Mouse (Mus musculus) heart, adult 2 months (tissue): Measurements from ENCODE around the gene Ermard. TPM values are rescaled to one million over a fixed set of nuclear protein-coding genes. Genes with fewer than 3 reads are reported as not detected.

Experiments
- DNase-seq, 2 experiments: peaks; one replicate each; pipeline ENCODE4 v3.0.0; 2021
- H3K27ac ChIP-seq: fragments of 200-600 bp; 2 replicates; pipeline ENCODE4 v1.8.1; 2022
- H3K27me3 ChIP-seq: fragments of 200-500 bp; 2 replicates; pipeline ENCODE4 v1.6.1; 2012; ENCODE audit warnings: mild to moderate bottlenecking, low read length, inconsistent platforms, mixed read lengths; ENCODE audit not compliant: control insufficient read depth, insufficient read depth
- H3K36me3 ChIP-seq: fragments of 200-500 bp; 2 replicates; pipeline ENCODE4 v1.6.1; 2012; ENCODE audit warnings: low read length, inconsistent platforms; ENCODE audit not compliant: control insufficient read depth, insufficient read depth
- H3K4me1 ChIP-seq: fragments of 200-500 bp; 2 replicates; pipeline ENCODE4 v1.6.1; 2011; ENCODE audit warnings: low read length; ENCODE audit not compliant: control insufficient read depth, insufficient read depth
- H3K4me3 ChIP-seq: fragments of 200-600 bp; 2 replicates; pipeline ENCODE4 v1.8.1; 2022
- H3K79me2 ChIP-seq: fragments of 200-500 bp; replicated peaks from 2 replicates; pipeline ENCODE4 v1.6.1; 2012; ENCODE audit warnings: mild to moderate bottlenecking, inconsistent platforms, low read length, moderate library complexity, mixed read lengths; ENCODE audit not compliant: control insufficient read depth, insufficient read depth
- H3K9ac ChIP-seq: fragments of 200-500 bp; 2 replicates; pipeline ENCODE4 v1.6.1; 2012; ENCODE audit warnings: low read depth, mild to moderate bottlenecking, control low read depth, inconsistent platforms, low read length, mixed read lengths
- CTCF ChIP-seq: fragments of 200-600 bp; IDR thresholded peaks from 2 replicates; pipeline ENCODE4 v1.8.1; 2022; ENCODE audit warnings: antibody characterized with exemption, mild to moderate bottlenecking, moderate library complexity
- EP300 ChIP-seq: fragments of 200-500 bp; IDR thresholded peaks from 2 replicates; pipeline ENCODE4 v1.6.1; 2011; ENCODE audit warnings: low read depth, low read length, control low read depth; ENCODE audit not compliant: insufficient read depth
- POLR2A ChIP-seq: fragments of 200-500 bp; IDR thresholded peaks from 2 replicates; pipeline ENCODE4 v1.6.1; 2011; ENCODE audit warnings: mild to moderate bottlenecking, low read depth, low read length, control low read depth; ENCODE audit not compliant: insufficient read depth
- WGBS: fragments of 180-500 bp; shearing (Covaris S2); methylation state at CpG from one replicate; pipeline ENCODE4 v1.1.7; 2018; 5-methylcytosine and 5-hydroxymethylcytosine counted together
- intact Hi-C: fragments of 180-260 bp; cut with DNase I; formaldehyde crosslinking; loops from one replicate; pipeline ENCODE4 v1.15.1; 2025
- polyA plus RNA-seq: library from polyadenylated mRNA; depleted of rRNA; stranded (reverse); fragments of >200 nt; gene quantifications from 2 replicates; pipeline ENCODE4 v1.2.3, GENCODE M21; 2012; rRNA removed
- total RNA-seq, 2 experiments: library from RNA; stranded (reverse); gene quantifications; 2 replicates each; pipeline ENCODE4 v1.2.3; 2021

Ermard gene
- total and polyA plus RNA-seq, 3 experiments, result 23.6 to 34.4 (median 25.8) TPM

GRCm38 (mm10) chr17:15120569-15120968 lies 79.6 kb downstream of the Ermard start:
- Histone ChIP-seq H3K27ac (no peak overlapping the region), H3K9ac (no peak overlapping the region), H3K79me2 (no peaks in the 10 kb centered on the region), H3K36me3 (no peaks in the 10 kb centered on the region), H3K27me3 (no peaks in the 10 kb centered on the region), H3K4me3 (no peak overlapping the region), H3K4me1 (no peaks in the 10 kb centered on the region)
- intact Hi-C loops, result no loop called here
- TF ChIP-seq EP300 (no peak), CTCF (no peak), POLR2A (no peak)
- 80% methylated on average over 6 of the region's 6 CpGs for WGBS
- DNase-seq, result no peak

GRCm38 (mm10) chr17:15129630-15130287 lies 88.8 kb downstream of the Ermard start:
- no peaks in the 10 kb centered on the region for H3K27me3 ChIP-seq
- H3K4me3 ChIP-seq, result no peak overlapping the region
- H3K36me3 ChIP-seq, result no peaks in the 10 kb centered on the region
- peak; percentile 40; the same call in 1 of the 2 replicates for TF ChIP-seq EP300
- no peak for TF ChIP-seq CTCF
- peak; percentile 68 to 79 for DNase-seq
- intact Hi-C loops, result no loop called here
- H3K27ac ChIP-seq, result peak overlapping the region; percentile 53
- H3K4me1 ChIP-seq, result peaks cover 12% of the 10 kb centered on the region
- WGBS, result 35% methylated on average over 9 of the region's 9 CpGs
- H3K79me2 ChIP-seq, result no peaks in the 10 kb centered on the region
- H3K9ac ChIP-seq, result no peak overlapping the region

GRCm38 (mm10) chr17:15130288-15130656 lies 89.3 kb downstream of the Ermard start:
- Histone ChIP-seq H3K79me2 (no peaks in the 10 kb centered on the region), H3K27me3 (no peaks in the 10 kb centered on the region), H3K27ac (peak overlapping the region; percentile 53), H3K9ac (no peak overlapping the region), H3K36me3 (no peaks in the 10 kb centered on the region), H3K4me3 (no peak overlapping the region), H3K4me1 (peaks cover 12% of the 10 kb centered on the region)
- 0 out of 2 replicates have a peak, but pooled peaks have one; percentile 4 for TF ChIP-seq EP300
- TF ChIP-seq POLR2A, result no peak
- no peak for DNase-seq
- 61% methylated on average over 3 of the region's 3 CpGs for WGBS
- intact Hi-C loops, result no loop called here

GRCm38 (mm10) chr17:15134905-15135669 lies 94.1 kb downstream of the Ermard start:
- WGBS, result 65% methylated on average over 12 of the region's 12 CpGs
- Histone ChIP-seq H3K4me3 (no peak overlapping the region), H3K79me2 (no peaks in the 10 kb centered on the region), H3K9ac (no peak overlapping the region), H3K36me3 (no peaks in the 10 kb centered on the region), H3K27ac (no peak overlapping the region), H3K27me3 (no peaks in the 10 kb centered on the region), H3K4me1 (peaks cover 9% of the 10 kb centered on the region)
- TF ChIP-seq CTCF (no peak), EP300 (no peak), POLR2A (no peak)
- DNase-seq, result peak in 1 of 2 experiments; percentile 46
- intact Hi-C loops, result loop anchor here (5.0 kb wide), 1 partner anchor 242 kb away; the partner anchor contains the start of gene Dll1

GRCm38 (mm10) chr17:15137443-15137842 lies 96.4 kb downstream of the Ermard start:
- H3K9ac ChIP-seq, result no peak overlapping the region
- peaks cover 2% of the 10 kb centered on the region for H3K4me1 ChIP-seq
- H3K27ac ChIP-seq, result no peak overlapping the region
- TF ChIP-seq POLR2A (no peak), CTCF (no peak), EP300 (no peak)
- WGBS, result 21% methylated on average over 5 of the region's 5 CpGs
- peak; percentile 47 to 71 for DNase-seq
- intact Hi-C loops, result loop anchor here (5.0 kb wide), 1 partner anchor 240 kb away; the partner anchor contains the start of gene Dll1
- H3K36me3 ChIP-seq, result no peaks in the 10 kb centered on the region
- H3K79me2 ChIP-seq, result no peaks in the 10 kb centered on the region
- H3K27me3 ChIP-seq, result no peaks in the 10 kb centered on the region
- no peak overlapping the region for H3K4me3 ChIP-seq

Other genes with a start within 250 kb of the Ermard start
- gene Wdr27, start 98.0 kb upstream of the Ermard start, total RNA-seq, result 1 to 10 TPM in 1 of 2 experiments, not detected in 1; 1.1 TPM
- 0.47 and 0.86 TPM in 2 replicates for gene Wdr27, start 98.0 kb upstream of the Ermard start, polyA plus RNA-seq
- 10 to 100 TPM; 10.0 to 12.2 TPM for gene 1600012H06Rik, start 98.0 kb upstream of the Ermard start, total RNA-seq
- 8.8 and 14.3 TPM in 2 replicates for gene 1600012H06Rik, start 98.0 kb upstream of the Ermard start, polyA plus RNA-seq
- gene Phf10, start 79.9 kb upstream of the Ermard start, total RNA-seq, result 10 to 100 TPM; 45.3 to 53.1 TPM
- 19.0 and 33.5 TPM in 2 replicates for gene Phf10, start 79.9 kb upstream of the Ermard start, polyA plus RNA-seq
- gene 9030025P20Rik, start 62.7 kb upstream of the Ermard start, total RNA-seq, result 1 to 10 TPM; 2.0 to 2.7 TPM
- gene 9030025P20Rik, start 62.7 kb upstream of the Ermard start, polyA plus RNA-seq, result 6.4 and 8.5 TPM in 2 replicates
- not detected for gene Gm3417, start 62.4 kb upstream of the Ermard start, total RNA-seq
- not detected in 2 replicates for gene Gm3417, start 62.4 kb upstream of the Ermard start, polyA plus RNA-seq
- 1 to 10 TPM in 1 of 2 experiments, under 1 TPM in 1; 0.70 to 1.5 TPM for gene Gm3435, start 31.0 kb upstream of the Ermard start, total RNA-seq
- gene Gm3435, start 31.0 kb upstream of the Ermard start, polyA plus RNA-seq, result 1.5 TPM in 2 replicates
- under 1 TPM in 1 of 2 experiments, not detected in 1; 0.52 TPM for gene Tcte3, start 280 bp downstream of the Ermard start, total RNA-seq
- gene Tcte3, start 280 bp downstream of the Ermard start, polyA plus RNA-seq, result 1.6 TPM in 1 of 2 replicates, not detected in the other
- 1 to 10 TPM; 1.0 TPM for gene Gm3448, start 329 bp downstream of the Ermard start, total RNA-seq
- 0.84 and 1.00 TPM in 2 replicates for gene Gm3448, start 329 bp downstream of the Ermard start, polyA plus RNA-seq